Mouse (Mus musculus) limb, embryonic 11.5 days (tissue): ENCODE data around the gene Pxdc1. TPM values are rescaled to one million over a fixed set of nuclear protein-coding genes. Genes with fewer than 3 reads are reported as not detected.

Experiments
- ATAC-seq: fragments of 200-750 bp; cut with Nextera tagmentation; 2 replicates; pipeline ENCODE4 v1.8.0; 2017; ENCODE audit warnings: low read depth; ENCODE audit not compliant: insufficient number of reproducible peaks, low FRiP score, low TSS enrichment
- DNase-seq: peaks from one replicate; pipeline ENCODE4 v3.0.0-alpha.2; 2015; ENCODE audit warnings: low spot score
- H3K27ac ChIP-seq: fragments of 300-500 bp; sonication (generic); replicated peaks from 2 replicates; pipeline ENCODE4 v1.5.1; 2014; ENCODE audit warnings: low read depth, mild to moderate bottlenecking, low read length
- H3K27me3 ChIP-seq: fragments of 300-500 bp; sonication (generic); 2 replicates; pipeline ENCODE4 v1.6.1; 2014; ENCODE audit warnings: mild to moderate bottlenecking, low read length, mixed read lengths; ENCODE audit not compliant: control insufficient read depth, insufficient read depth
- H3K36me3 ChIP-seq: fragments of 300-500 bp; sonication (generic); 2 replicates; pipeline ENCODE4 v1.6.1; 2014; ENCODE audit warnings: mild to moderate bottlenecking, low read length, moderate library complexity, mixed read lengths; ENCODE audit not compliant: control insufficient read depth, insufficient read depth
- H3K4me1 ChIP-seq: fragments of 300-500 bp; sonication (generic); 2 replicates; pipeline ENCODE4 v1.6.1; 2014; ENCODE audit warnings: low read length, mixed read lengths; ENCODE audit not compliant: control insufficient read depth, insufficient read depth
- H3K4me2 ChIP-seq: fragments of 300-500 bp; sonication (generic); 2 replicates; pipeline ENCODE4 v1.6.1; 2014; ENCODE audit warnings: low read depth, mild to moderate bottlenecking, moderate library complexity; ENCODE audit not compliant: severe bottlenecking
- H3K4me3 ChIP-seq: fragments of 300-500 bp; sonication (generic); 2 replicates; pipeline ENCODE4 v1.5.1; 2014; ENCODE audit warnings: low read depth, low read length
- H3K9ac ChIP-seq: fragments of 300-500 bp; sonication (generic); 2 replicates; pipeline ENCODE4 v1.6.1; 2014; ENCODE audit warnings: mild to moderate bottlenecking, low read length
- H3K9me3 ChIP-seq: fragments of 300-500 bp; sonication (generic); 2 replicates; pipeline ENCODE4 v1.6.1; 2016; ENCODE audit warnings: low read length; ENCODE audit not compliant: control insufficient read depth
- WGBS: fragments of 180-500 bp; shearing (Covaris S2); extraction: QIAGEN DNeasy Blood & Tissue Kit; methylation state at CpG from one replicate; pipeline ENCODE4 v1.1.7; 2014; 5-methylcytosine and 5-hydroxymethylcytosine counted together
- polyA plus RNA-seq: library from polyadenylated mRNA; unstranded; fragments of >200 nt; fragmentation: Nextera tagmentation; extraction: Ambion mirVana; gene quantifications from 2 replicates; pipeline ENCODE4 v1.2.1, GENCODE M21; 2014

Gene Pxdc1
- polyA plus RNA-seq, 1 experiment from 2014 or later = 2.4 TPM

DNA sequence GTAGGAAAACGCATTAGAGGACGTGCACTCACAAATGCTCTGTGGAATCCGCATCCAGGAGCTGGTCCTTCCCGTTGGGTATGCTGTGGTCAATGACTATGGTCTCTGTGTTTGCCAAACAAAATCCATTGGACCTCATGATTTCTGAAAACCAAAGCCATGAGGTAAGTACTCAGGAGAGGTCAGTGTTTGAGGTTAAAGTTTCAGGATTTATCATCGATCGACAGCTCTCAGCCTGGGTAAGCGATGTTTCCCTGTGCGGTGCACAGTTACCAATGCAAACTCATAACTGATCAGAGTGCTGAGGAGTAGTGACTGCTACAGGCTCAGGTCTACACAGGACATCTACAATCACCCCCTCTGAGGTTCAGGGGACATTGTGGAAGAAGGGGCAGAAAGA is 23.0 kb downstream of the Pxdc1 start:
- Histone ChIP-seq H3K27ac (no peak overlapping the region), H3K9ac (no peak overlapping the region), H3K27me3 (no peaks in the 10 kb centered on the region), H3K4me1 (no peaks in the 10 kb centered on the region), H3K4me2 (no peak overlapping the region), H3K36me3 (no peaks in the 10 kb centered on the region), H3K4me3 (no peak overlapping the region), H3K9me3 (no peaks in the 10 kb centered on the region)
- DNase-seq (no peak), ATAC-seq (no peak)
- 95% methylated on average over 8 of the region's 8 CpGs for WGBS

GRCm38 (mm10) chr13:34629741-34630140 is 23.5 kb downstream of the Pxdc1 start:
- Histone ChIP-seq H3K9ac (no peak overlapping the region), H3K27ac (no peak overlapping the region), H3K4me1 (no peaks in the 10 kb centered on the region), H3K27me3 (no peaks in the 10 kb centered on the region), H3K36me3 (no peaks in the 10 kb centered on the region), H3K9me3 (no peaks in the 10 kb centered on the region), H3K4me2 (no peak overlapping the region), H3K4me3 (no peak overlapping the region)
- DNase-seq = no peak
- no peak for ATAC-seq
- 95% methylated on average over 5 of the region's 5 CpGs for WGBS

GRCm38 (mm10) chr13:34627446-34627845 is 25.8 kb downstream of the Pxdc1 start:
- WGBS = 71% methylated on average over 3 of the region's 3 CpGs

DNA sequence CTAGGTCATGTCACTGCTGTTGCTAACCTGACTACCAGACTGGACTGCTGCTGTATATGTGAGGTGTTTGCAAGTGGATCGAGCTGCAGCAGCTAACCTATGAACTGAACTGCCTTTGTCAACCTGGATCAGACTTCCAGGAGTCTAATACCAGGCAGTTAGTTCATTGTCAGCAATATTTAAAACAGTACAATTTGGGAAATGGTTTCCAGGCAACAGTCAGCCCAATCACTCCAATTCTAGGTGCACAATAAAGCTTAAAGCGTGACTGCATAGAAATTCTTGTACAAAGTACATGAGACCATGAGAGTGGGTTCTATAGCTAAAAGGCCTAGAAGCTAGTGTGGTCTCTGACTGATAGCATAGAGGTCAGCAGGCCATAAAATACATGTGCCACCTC is 28.9 kb downstream of the Pxdc1 start:
- 90% methylated on average over 2 of the region's 2 CpGs for WGBS
- DNase-seq (no peak), ATAC-seq (no peak)

More at GRCm38 (mm10) chr13:34627446-34627845, 25.8 kb downstream of the Pxdc1 start:
- Histone ChIP-seq H3K27ac (no peak overlapping the region), H3K4me1 (no peaks in the 10 kb centered on the region), H3K36me3 (no peaks in the 10 kb centered on the region), H3K27me3 (no peaks in the 10 kb centered on the region), H3K4me3 (no peak overlapping the region), H3K4me2 (no peak overlapping the region), H3K9me3 (no peaks in the 10 kb centered on the region), H3K9ac (no peak overlapping the region)
- no peak for ATAC-seq
- DNase-seq = no peak

DNA sequence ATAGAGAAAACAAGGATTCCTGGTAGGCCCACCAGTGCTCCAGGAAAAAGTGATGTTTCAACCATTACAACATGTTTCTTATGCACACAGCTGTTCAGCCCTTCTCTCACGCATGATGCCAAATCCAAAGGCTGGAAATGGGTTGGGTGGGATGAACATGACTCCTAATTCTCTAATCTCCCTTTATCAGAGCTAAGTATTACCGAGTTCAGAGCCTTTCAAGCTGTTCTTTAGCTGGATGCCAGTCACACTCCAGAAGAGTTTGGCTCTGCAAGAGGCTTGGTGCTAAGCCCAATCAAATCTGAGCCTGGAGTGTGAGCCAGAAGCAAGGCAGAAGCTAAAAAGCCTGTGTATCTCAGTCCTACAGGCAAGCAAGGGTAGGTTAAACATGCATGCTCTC is 40.9 kb downstream of the Pxdc1 start:
- no peak overlapping the region for H3K9ac ChIP-seq
- no peaks in the 10 kb centered on the region for H3K9me3 ChIP-seq
- H3K4me2 ChIP-seq = no peak overlapping the region
- no peak overlapping the region for H3K27ac ChIP-seq
- no peaks in the 10 kb centered on the region for H3K36me3 ChIP-seq
- ATAC-seq (no peak), DNase-seq (no peak)
- H3K4me3 ChIP-seq = no peak overlapping the region
- WGBS = 77% methylated on average over 2 of the region's 2 CpGs
- no peaks in the 10 kb centered on the region for H3K4me1 ChIP-seq
- H3K27me3 ChIP-seq = no peaks in the 10 kb centered on the region

More for the DNA sequence above, 28.9 kb downstream of the Pxdc1 start:
- no peaks in the 10 kb centered on the region for H3K36me3 ChIP-seq
- no peak overlapping the region for H3K4me3 ChIP-seq
- no peaks in the 10 kb centered on the region for H3K4me1 ChIP-seq
- no peaks in the 10 kb centered on the region for H3K9me3 ChIP-seq
- no peaks in the 10 kb centered on the region for H3K27me3 ChIP-seq
- no peak overlapping the region for H3K9ac ChIP-seq
- no peak overlapping the region for H3K4me2 ChIP-seq
- H3K27ac ChIP-seq = no peak overlapping the region

- Histone ChIP-seq H3K27me3 (no peaks in the 10 kb centered on the region), H3K4me2 (no peak overlapping the region), H3K36me3 (no peaks in the 10 kb centered on the region), H3K4me1 (no peaks in the 10 kb centered on the region), H3K9ac (no peak overlapping the region), H3K9me3 (no peaks in the 10 kb centered on the region), H3K27ac (no peak overlapping the region), H3K4me3 (no peak overlapping the region)
- 86% methylated on average over 1 of the region's 1 CpGs for WGBS
- DNase-seq = no peak
- ATAC-seq = no peak
Observed at GRCm38 (mm10) chr13:34609711-34610110, 43.6 kb downstream of the Pxdc1 start.

DNA sequence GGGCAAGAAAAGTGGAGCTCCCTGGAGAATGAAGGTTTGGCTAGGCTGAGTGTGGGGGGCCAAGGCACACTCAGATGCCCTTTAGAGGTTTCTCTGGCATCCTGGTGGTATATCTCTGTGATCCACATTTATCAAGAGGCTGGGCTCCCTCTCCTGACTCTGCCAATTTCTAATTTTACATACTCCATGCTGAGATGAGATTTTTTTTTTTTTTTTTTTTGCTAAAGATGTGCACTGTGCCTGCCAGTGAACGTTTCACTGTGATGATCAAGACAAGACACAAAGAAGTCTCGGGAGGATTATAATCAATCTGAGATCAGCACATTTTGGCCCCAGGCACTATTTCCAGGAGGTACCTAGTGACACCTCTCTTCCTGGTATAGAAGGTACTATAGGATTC is 46.2 kb downstream of the Pxdc1 start:
- H3K4me2 ChIP-seq = no peak overlapping the region
- no peaks in the 10 kb centered on the region for H3K4me1 ChIP-seq
- no peaks in the 10 kb centered on the region for H3K9me3 ChIP-seq
- DNase-seq (no peak), ATAC-seq (no peak)
- no peak overlapping the region for H3K27ac ChIP-seq
- H3K36me3 ChIP-seq = no peaks in the 10 kb centered on the region
- WGBS = 68% methylated on average over 2 of the region's 2 CpGs
- no peak overlapping the region for H3K4me3 ChIP-seq
- H3K27me3 ChIP-seq = no peaks in the 10 kb centered on the region
- no peak overlapping the region for H3K9ac ChIP-seq

DNA sequence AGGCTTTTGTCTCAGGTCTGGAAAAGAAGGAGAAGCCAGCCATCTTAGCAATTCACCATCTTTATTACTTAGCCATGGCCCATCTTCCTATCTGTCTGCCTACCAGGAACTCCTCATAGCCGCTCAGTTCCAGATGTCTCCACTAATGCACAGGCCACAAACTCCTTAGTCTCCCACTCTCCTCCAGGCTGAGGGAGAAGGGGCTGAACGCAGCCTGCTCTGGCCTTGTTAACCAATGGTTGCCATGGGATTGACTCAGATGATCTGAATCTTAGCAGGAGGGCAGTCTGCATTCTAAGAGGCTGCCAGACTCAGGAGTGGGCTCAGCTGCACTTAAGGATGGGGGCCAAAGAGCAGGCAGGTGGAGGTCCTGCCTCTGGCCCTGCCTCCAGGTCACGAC is 47.4 kb downstream of the Pxdc1 start:
- Histone ChIP-seq H3K4me2 (no peak overlapping the region), H3K27ac (no peak overlapping the region), H3K27me3 (no peaks in the 10 kb centered on the region), H3K9me3 (no peaks in the 10 kb centered on the region), H3K36me3 (no peaks in the 10 kb centered on the region), H3K4me1 (no peaks in the 10 kb centered on the region), H3K9ac (no peak overlapping the region), H3K4me3 (no peak overlapping the region)
- 66% methylated on average over 3 of the region's 3 CpGs for WGBS
- no peak for ATAC-seq
- DNase-seq = no peak

DNA sequence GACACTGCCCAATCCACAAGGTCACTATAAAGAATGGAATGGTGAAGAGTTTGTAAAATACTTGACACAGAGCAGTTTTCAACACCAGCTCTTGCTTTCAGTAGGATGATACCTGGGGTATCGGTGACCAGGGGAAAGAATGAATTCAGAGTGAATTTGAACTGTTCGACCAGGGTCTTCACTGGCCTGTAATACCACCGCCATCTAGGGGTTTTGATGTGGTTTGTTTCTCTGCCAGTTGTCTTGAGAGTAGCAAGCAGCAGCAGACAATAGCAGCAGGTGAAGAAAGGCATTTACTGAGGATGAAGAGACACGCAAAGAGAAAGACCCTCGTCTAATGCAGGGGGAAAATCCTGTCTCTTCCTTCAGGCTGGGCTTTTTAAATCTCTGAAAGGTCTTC is 48.1 kb downstream of the Pxdc1 start:
- H3K4me1 ChIP-seq = no peaks in the 10 kb centered on the region
- H3K4me2 ChIP-seq = no peak overlapping the region
- WGBS = 75% methylated on average over 5 of the region's 5 CpGs
- no peak for ATAC-seq
- no peaks in the 10 kb centered on the region for H3K27me3 ChIP-seq
- no peak overlapping the region for H3K27ac ChIP-seq
- no peak for DNase-seq
- H3K9me3 ChIP-seq = no peaks in the 10 kb centered on the region
- H3K9ac ChIP-seq = no peak overlapping the region
- H3K36me3 ChIP-seq = no peaks in the 10 kb centered on the region
- H3K4me3 ChIP-seq = no peak overlapping the region
